In the genomic region with DNA sequence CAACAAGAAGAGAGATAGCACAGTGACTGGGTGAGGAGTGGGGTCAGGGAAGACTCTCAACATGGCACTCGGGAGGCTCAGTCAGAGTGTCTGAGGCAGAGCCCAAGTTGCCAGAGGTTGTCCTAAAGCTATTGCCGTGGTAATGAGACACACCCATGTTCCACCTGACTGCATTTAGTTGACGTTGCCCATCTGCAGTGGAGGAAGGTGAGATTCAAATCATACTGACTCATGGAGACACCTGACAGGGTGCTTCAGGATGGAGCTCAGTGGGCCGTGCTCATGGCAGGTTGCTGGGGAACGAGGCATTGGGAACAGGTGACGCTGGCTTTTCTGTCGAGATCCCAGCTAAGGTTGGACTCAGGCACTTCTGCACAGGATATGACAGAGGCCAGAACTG, we compare ENCODE assay signal across 10 mouse cellular contexts.
"Had no signal": no experiment of that assay in that cellular context is flagged by ENCODE, and none has a peak within 500 bp of the region (broad histone marks: within the 10 kb centered on the region; RNA-seq: fewer than 3 reads in every experiment).

No protein-coding gene starts in this region.

- H3K27ac ChIP-seq: hindbrain, postnatal 0 days; limb, embryonic 13.5 days; liver, embryonic 14.5 days; midbrain, embryonic 15.5 days; neural tube, embryonic 13.5 days had no signal

- DNase-seq: kidney, adult 11 months; kidney, adult 9 months; kidney, postnatal 14 days; left cerebral cortex, postnatal 4 days; right cerebral cortex, postnatal 14 days had no signal

- H3K27me3 ChIP-seq: midbrain, embryonic 15.5 days; neural tube, embryonic 13.5 days had no signal

- H3K4me3 ChIP-seq: limb, embryonic 13.5 days; midbrain, embryonic 15.5 days; neural tube, embryonic 13.5 days had no signal

- H3K4me1 ChIP-seq: midbrain, embryonic 15.5 days had no signal

- H3K9me3 ChIP-seq: limb, embryonic 13.5 days; midbrain, embryonic 15.5 days; neural tube, embryonic 13.5 days had no signal

- H3K36me3 ChIP-seq: limb, embryonic 13.5 days; midbrain, embryonic 15.5 days; neural tube, embryonic 13.5 days had no signal

- H3K9ac ChIP-seq: limb, embryonic 13.5 days; liver, embryonic 14.5 days; midbrain, embryonic 15.5 days; neural tube, embryonic 13.5 days had no signal

- ATAC-seq: hindbrain, postnatal 0 days; midbrain, embryonic 15.5 days had no signal

- H3K4me2 ChIP-seq: limb, embryonic 13.5 days; midbrain, embryonic 15.5 days; neural tube, embryonic 13.5 days had no signal
